Mouse (Mus musculus) right cerebral cortex, adult 18-20 months (tissue): ENCODE data around the gene Il2rg.

Source experiments
- DNase-seq: peaks from one replicate; pipeline ENCODE4 v3.0.0; 2022; ENCODE audit warnings: mixed read lengths

Il2rg gene

DNA sequence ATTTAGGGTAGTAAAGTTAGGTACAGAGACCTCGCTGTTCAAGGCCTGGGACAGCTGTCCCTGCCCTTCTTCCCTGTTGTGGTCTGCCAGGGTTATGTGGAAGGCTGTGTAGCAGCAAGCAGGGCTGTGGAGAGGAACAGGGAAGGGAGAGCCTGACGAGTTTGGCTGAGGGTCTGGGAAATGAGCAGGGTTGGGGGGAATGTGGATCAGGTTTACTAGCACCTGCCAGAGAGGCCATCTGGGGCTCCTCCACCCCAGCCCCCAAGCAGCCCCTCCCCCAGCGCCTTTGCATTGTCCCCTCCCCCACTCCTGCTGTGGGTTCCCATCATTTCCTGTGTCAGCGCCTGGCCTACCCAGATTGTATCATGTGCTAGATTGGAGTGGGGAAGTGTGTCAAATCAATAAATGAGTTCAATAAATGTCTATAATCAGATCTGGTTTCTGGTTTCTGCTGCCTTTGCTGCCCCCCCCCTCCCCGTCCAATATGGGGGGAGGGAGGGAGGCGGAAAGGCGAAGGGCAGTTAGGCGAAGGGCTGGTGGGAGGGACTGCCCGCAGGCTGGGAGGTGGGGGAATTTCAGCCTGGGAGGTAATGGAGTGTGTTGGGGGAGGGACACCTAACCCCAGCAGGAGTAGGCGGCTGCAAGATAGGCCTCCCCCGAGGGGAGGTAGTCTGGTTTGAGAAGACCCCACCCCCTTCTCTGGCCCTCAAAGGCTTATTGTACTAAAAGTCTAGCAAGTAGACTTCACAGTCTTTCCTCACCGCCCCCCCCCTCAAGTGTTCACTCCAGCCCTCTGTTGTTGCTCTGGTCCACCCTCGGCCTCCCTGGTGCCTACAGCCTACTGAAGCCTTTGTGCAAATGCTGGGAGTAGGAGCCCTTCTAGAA is 7.4 kb downstream of the Il2rg start:
- DNase-seq, result no peak

DNA sequence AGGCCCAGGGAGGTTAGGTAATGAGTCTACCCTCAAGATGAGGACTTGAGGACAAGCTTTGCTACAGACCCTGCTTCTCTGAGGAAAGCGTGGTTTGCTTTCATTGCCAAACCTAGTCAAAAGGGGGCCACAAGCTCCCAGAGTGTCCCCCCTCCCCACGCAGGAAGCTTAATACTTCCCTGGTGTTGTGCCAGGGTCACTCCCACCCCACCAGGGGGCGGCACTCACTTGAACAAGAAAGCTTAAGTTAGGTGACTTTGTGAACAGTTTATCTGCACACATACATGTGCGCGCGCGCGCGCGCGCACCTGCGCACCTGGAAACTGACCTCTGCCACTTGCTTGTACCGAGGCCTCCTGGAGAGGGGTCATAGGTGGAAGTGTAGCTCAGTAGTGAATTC is 11.5 kb downstream of the Il2rg start:
- no peak for DNase-seq

DNA sequence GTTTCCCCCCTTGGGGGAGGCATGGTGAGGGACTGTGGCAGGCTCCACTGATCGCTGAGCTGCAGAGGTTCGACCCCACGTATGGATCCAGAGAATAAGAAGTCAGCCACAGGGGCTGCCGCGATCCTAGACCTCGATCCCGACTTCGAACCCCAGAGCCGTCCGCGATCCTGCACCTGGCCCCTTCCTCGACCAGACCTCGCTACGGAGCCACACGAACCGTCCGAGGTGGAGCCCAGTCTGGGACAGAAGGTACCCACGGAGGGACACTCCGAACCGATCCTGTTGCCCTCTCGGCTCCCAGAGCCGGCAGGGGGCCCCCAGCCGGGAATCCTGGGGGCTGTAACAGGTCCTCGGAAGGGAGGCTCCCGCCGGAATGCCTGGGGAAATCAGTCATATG is 13.3 kb downstream of the Il2rg start:
- no peak for DNase-seq

DNA sequence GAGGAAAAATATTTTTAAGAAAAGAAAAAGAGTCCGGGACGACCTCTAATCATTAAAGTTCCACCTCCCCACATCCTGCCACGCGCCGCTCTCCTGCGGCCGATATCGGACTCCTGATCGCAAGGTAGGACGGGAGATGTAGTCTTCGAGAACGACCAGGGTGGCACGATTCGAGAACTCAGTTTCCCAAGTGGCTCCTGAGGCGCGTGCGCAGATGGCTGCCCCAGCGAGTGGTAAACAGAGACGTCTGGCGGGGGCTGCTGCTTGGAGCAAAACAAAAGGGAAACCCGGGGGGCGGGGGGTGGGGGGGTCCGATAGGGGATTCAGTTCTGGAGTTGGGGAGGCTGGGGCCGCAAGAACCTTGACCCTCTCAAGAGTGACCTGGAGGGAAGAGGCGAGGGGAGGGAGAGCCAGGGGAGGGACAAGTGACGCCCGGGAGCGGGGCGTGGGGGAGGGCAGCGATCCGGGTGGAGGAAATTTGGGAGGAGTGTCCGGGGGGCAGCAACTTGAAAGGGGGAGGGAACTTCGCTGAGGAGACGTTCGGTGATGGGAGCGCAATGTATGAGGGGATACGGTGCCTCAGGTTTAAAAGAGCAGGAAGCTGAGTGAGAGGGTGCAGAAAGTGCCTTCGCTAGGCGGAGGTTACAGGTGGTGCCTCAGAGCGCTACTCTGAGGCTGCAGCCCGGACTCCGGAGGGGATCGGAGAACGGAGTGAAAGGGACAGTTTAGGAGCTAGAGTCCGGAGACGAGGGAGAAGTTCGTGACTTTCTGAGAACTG is 13.9 kb downstream of the Il2rg start, which contains the start of gene Foxo4:
Foxo4 (plus strand) TSS at position 577 of the 778 bp plus-strand sequence.
- peak; percentile 89 for DNase-seq

DNA sequence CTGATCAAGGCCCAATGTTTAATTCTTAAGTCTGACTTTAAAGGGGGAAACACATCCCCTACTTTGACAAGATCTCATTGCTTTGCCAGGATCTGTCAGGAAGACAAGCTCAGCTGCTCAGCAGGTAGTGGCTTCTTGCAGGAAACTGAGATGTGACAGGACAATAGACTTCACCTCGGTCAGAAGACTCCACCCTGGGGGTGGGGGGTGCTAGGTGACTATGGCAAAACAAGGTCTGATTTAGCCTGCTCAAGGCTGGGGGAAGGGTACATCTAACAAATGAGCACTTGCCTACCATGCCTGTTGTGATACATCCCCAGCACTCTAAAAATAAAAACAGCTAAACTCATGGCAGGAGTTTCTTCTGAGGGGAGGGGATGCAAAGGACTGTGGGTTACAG is 23.0 kb downstream of the Il2rg start:
- DNase-seq, result no peak

DNA sequence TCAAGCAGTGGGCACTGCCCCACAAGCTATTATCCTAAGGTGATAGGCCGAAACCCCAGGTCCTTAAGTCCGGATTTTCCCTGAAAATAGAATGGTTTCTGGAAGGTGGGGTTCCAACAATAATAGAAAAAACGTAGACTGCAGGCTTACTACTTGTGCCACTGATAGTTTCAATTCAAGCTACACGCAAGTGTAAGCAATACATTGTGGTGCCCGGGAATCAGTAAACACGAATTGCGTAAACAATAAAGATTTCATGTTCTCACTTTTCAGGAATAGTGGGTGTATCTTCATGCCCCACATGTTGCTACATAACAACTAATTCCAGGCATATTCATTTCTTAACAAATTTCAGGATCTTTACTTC is 45.3 kb downstream of the Il2rg start:
- DNase-seq, result no peak

DNA sequence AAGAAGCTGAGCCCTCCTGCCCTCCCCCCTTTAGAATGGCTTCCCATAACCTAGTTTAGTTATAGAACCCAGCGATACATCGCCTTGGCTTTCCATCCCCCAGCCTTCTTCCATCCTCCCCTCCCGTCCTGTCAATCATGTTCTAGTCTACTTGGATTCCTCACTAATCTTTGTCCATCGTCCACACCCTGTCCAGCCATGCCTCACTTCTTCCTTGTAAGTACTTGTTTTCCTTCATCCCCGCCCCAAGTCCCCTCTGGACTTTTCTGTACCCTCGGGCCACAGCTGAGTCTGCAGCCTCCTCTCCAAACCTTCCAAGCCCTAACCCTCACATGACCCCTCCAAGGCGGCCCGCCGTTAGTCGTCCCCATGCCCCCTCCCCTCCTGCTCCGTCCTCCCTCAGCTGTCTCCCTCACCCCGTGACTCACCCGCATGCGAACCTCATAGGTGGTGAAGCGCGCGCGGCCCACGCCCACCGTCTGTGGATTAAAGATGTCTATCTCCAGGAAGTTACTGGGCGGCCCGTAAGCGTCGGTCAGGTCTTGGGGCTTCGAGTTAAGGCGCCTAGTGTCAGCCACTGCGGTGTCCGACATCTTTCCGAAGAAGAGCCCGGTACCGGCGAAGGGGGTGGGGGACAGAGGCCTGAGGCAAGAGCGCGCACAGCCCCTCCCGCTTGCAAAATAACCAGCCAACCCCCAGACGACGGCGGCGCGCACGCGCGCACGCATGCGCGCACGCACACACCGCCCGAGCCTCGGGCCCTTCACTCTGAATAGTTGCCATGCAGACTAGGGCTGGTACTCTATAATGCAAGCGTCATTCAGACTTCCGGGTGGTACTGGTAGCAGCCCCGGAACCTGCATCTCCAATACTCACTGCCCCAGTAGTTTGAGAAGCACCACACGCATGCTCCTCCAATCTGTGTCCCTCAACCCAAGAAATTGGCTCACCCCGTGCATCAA is 45.9 kb downstream of the Il2rg start, which contains the start of gene Snx12:
Snx12 (minus strand) TSS at position 730 of the 962 bp plus-strand sequence.
- peak; percentile 88 for DNase-seq
